Mouse (Mus musculus): ENCODE measurements at regions not wholly inside any gene's neighbourhood (a gene's known extent, or its start where the extent isn't known, plus 50 kb on each side); places are given as distances from the start of the nearest gene placed in this dataset.

- no peak for DNase-seq
Observed at GRCm38 (mm10) chr10:37079535-37079934, 59.2 kb downstream of the Marcks start.

GRCm38 (mm10) chr10:37078439-37078838, 60.3 kb downstream of the Marcks start:
- no peak for DNase-seq

- DNase-seq, result no peak
Observed at GRCm38 (mm10) chr10:37077741-37078140, 61.0 kb downstream of the Marcks start.

- peak; percentile 58 to 66 for DNase-seq
Observed at GRCm38 (mm10) chr10:37072834-37073233, 65.9 kb downstream of the Marcks start.

GRCm38 (mm10) chr10:37072061-37072460, 66.7 kb downstream of the Marcks start:
- DNase-seq, result no peak

- DNase-seq, result no peak
Observed at GRCm38 (mm10) chr10:37071420-37071819, 67.3 kb downstream of the Marcks start.
